Mouse (Mus musculus) cerebellum, adult 9-11 months (tissue): Measurements from ENCODE around the gene Olfr310.

Experiments used
- DNase-seq: peaks from one replicate; pipeline ENCODE4 v3.0.0; 2022

Gene Olfr310

DNA sequence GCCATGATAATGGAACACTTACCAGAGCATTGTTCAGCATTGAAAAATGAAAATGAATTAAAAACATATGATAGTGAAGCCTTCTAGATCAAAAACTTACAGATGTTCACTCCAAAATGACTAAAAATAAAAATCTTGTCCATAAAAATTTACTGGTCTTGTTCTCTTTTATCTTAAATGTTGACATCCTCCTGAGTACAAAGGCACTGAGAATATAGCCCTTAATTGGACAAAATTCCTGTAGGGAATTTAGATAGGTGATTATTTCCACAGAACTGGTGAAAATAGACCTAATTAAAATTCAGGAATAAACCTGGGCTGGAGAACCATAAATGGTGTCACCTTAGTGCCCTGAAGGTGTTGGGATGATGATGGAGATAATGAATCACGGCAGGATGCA lies at the start of gene Olfr310:
Olfr310 (minus strand) TSS at position 101 of the 400 bp plus-strand sequence.
- no peak for DNase-seq

DNA sequence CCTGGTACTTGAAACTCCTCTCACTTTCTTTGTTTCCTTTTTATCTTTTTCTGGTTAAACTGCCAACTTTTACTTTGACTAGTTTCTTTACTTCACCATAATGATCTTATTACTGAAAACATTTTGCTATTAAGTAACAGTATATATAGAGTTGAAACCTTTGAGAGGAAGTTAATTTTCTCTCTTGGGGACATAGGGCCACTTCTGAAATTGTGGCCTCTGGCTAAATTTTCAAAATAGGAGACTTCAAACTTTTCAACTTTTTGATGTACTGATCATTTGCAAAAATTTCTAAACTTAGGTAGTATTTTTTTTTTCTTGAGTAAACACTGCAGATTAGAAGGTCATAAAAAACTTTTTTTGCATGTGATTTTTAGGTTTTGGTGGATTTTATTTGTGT lies 48.6 kb upstream of the Olfr310 start, which contains the start of gene Olfr308:
Olfr308 (minus strand) TSS at position 101 of the 400 bp plus-strand sequence.
- DNase-seq: no peak

GRCm38 (mm10) chr7:86321323-86321722 lies 44.4 kb upstream of the Olfr310 start:
- no peak for DNase-seq

GRCm38 (mm10) chr7:86313608-86314007 lies 36.6 kb upstream of the Olfr310 start, which contains the start of gene Olfr309:
TSS of gene Olfr309 (minus strand) at chr7:86313708.
- no peak for DNase-seq

DNA sequence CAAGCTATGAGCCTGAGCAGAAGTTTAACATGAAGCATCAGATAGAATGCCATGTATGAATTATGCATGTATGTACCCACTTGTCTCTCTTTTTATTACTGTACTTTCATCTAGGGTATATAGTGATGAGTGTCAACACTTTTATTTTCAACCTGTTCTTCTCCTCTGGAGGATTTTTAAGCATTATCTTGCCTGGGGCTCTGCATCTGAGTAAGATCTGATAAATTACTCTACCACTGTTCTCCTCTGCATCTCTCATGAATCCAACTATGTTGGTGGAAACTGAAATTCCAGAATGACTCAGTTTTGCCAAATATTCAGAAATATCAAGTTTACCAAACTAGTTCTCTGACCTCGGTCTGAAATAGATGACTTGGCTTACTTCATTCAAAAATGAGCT lies 30.8 kb downstream of the Olfr310 start, which contains the start of gene Vmn2r76:
Vmn2r76 (minus strand) TSS at position 101 of the 400 bp plus-strand sequence.
- DNase-seq: no peak
